Mouse (Mus musculus) left cerebral cortex, adult 8-10 months (tissue): Measurements from ENCODE around the gene Pdcd1lg2. TPM values are rescaled to one million over a fixed set of nuclear protein-coding genes. Genes with fewer than 3 reads are reported as not detected.

Source experiments
- DNase-seq, 2 experiments: peaks; one replicate each; pipeline ENCODE4 v3.0.0; 2022; ENCODE audit warnings: low spot score in 2 of 2
- total RNA-seq, 4 experiments: library from RNA; stranded (reverse); gene quantifications; 2 replicates each; pipeline ENCODE4 v1.2.4; 2022

Gene Pdcd1lg2
- total RNA-seq, 4 experiments from 2014 or later: 0.22 to 0.30 TPM; not detected in 2

DNA sequence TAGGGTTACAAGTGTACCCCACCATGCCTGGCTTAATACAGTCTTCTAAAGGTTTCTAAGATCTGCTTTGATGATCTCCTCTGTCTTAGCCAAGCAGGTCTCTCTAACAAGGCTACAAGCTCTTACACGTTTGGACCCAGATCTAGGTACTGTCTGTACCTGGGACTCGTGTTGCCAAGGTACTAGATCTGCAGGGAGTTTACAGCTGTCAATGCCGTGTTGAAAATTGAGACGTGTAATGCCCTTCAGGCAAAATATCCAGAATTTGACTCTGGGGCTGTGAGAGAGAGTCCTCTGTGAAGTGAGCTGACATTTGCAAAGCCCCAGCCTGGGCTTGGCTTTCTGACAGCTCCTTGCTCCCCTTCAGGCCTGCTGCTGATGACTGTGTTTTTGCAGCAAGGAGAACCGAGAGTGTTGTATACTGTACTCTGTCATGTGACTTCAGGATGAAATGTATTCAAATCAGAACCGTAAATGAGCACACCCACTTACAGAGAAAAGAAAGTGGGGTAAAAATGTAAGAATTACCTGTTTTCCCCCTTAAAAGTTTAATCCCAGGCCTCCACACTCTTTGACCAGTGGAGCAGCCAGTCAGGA lies 85.4 kb downstream of the Pdcd1lg2 start:
- DNase-seq: no peak

DNA sequence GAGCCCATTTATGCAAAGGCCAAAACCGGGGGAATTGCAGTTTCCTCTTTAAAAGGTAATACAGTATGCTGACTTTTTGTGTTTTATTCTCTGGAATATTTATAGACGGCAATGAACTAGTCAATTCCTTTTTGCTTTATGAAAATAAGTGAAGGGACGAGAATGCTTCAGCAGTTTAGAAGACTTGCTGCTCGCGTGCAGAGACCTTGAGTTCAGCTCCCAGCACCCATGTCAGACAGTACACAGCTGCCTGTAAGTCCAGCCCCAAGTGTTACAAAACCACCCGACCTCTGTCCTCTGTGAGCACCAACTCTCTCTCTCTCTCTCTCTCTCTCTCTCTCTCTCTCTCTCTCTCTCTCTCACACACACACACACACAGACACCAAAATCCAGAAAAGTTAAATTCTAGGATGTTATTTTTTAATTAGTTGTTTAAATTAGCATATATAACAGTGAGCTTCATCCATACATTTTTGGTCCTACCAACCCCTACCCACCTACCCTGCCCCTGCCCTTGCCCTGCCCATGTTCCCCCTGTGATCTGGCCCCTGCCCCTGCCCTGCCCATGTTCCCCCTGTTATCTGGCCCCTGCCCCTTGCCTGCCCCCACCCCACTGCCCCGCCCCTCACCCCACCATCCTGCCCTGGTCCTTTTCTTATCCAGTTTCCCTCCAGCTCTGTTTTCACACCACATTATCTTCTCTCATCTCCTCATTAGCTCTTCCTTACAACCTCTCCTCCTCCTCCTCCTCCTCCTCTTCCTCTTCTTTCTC lies 86.3 kb downstream of the Pdcd1lg2 start:
- DNase-seq: no peak

DNA sequence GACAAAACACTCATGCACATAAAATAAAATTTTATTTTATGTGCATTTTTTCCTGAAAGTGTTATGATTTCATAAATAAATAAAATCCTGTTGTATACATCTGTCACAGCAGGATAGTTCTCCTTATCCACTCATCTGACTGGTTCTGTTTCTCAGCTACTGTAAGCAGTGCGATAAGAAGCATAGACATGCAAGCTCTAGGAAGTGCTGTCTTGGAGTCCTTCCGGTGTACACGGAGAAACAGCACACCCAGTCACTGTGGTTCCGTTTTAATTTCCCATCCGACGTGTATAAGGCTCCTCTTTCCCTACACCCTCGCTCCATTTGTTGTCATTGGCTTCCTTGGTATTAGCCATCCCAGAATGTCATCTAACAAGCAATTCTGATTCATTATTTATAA lies 87.2 kb downstream of the Pdcd1lg2 start:
- no peak for DNase-seq

DNA sequence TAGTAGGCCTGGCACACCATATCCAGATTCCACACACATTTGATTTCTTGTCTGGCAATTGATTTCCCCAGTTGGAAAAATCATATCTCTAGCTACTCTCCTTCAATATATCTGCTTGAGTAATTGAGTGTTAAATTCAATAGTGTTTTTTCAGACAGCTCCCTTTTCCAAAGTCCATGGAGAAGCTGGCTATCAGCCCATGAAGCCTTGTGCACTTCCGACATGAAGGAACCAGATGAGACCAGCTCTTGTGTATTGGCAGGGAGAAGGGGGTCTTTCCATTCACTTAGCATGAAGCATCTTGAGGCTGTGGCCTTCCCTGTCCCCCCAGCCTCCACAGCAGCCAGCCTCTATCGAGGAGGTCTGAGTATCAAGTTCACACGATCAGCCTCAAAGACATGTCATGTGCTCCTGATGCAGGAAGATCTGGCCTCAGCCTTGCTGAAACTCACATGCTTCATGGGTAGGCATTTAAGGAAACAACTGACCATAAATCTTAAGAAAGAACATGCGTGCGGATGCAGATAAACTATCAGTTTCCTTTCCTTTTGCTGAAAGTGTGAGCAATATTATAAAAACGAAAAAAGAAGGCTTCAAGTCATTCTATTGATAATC lies 88.2 kb downstream of the Pdcd1lg2 start:
- no peak for DNase-seq

DNA sequence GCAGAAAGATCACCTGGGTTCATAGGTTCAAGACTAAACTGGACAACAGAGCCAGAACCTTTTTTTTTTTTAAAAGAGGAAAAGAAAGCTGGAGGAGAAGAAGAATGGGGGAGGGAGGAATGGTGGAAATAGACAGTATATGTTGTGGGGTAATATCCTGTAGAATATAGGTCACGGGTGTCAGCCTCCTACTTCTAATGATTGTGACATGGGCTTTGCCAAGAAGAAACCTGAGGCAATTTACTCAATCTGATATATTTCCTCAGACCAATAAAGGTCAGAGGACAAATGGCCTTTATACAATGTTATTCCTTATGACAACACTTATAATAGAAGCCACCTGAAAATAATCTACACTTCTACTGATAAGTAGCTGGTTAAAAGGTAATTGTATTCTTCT lies 89.6 kb downstream of the Pdcd1lg2 start:
- no peak for DNase-seq

DNA sequence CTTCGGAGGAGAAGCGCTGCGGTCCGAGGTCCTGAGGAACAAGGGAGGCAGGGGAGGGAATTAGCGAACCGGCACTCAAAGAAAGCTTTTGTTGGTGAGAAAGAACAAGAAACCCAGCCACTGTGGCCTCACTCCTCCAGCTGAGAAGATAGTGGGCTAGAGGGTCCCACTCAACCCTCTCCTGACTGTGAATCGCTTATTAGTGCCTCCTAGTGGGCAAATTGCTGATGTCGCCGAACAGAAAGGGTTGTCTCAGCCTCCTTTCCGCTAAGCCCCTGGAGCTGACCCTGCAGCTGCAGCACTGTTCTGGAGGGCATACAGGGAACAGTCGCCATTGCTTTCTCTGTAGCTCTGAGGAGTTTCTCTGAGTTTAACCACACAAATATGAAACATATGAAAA lies 90.4 kb downstream of the Pdcd1lg2 start:
- no peak for DNase-seq

DNA sequence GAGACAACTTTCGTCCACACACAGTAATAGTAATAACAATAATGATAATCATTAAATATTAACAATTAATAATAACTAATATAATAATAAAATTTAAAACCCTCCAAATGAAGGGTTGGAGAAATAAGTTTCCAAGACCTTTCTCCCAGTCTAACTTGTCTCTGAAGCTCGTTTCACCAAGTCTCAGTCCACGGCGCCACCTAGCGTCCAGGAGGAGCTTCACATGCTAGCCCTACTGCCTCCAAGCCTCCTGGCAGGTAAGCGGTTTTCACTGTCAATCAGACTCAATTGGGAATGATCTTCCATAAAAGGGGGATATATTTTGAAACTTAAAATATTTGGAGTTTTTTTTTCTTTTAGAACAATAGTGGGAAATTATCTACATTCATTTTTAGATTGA lies 90.8 kb downstream of the Pdcd1lg2 start:
- peak; percentile 51 for DNase-seq

DNA sequence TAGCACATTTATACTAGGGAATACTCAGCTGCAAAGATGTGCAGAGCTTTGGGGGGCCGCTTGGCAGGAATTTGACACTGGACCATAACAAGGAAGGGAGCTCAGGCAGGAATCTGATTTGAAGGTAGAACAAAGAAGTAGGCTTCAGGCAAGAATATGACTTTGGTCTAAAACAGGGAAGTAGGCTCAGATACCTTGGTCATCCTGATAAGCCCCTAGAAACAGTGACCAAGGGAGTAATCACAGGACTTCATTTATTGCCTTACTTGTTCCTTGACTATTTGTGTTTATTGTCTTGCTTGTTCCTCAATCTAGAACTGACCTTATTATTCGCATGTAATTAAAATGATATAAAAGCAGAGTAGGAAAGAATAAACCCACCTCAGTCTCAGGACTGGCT lies 93.4 kb downstream of the Pdcd1lg2 start:
- no peak for DNase-seq

DNA sequence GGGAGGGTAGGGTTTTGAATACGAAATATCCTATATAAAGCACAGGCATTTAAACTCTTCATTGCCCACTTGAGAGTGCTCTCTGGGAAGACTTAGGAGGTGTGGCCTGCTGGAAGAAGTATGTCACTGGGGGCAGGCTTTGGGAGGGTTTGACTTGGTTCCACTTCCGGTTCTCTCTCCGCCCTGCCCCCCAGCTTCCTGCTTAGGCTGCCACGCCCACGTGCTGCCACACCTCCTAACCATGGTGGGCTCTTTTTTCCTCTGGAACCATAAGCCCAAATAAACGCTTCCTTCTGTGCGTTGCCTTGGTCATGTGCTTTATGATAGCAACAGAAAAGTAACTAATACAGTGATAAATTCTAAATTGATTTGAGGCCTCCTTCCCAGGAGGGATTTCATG lies 94.9 kb downstream of the Pdcd1lg2 start:
- no peak for DNase-seq

DNA sequence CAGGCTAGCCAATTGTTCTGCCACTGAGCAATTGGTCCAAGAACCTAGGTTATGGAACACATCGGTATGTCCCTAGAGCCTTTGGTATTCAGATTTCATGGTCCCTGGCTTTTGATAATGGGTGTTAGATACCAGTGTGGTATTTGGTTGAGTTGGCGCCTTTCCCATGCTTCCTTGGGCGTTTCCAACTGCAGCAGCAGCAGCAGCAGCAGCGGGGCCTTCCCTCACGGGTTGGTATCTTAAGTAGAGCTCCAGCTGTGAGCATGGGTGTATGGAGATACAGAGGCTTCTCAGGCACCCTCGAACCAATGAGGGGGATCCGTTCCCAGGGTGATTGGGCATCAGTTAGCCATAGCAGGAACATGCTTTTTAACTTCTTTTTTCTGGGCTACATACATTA lies 97.5 kb downstream of the Pdcd1lg2 start:
- DNase-seq: no peak

DNA sequence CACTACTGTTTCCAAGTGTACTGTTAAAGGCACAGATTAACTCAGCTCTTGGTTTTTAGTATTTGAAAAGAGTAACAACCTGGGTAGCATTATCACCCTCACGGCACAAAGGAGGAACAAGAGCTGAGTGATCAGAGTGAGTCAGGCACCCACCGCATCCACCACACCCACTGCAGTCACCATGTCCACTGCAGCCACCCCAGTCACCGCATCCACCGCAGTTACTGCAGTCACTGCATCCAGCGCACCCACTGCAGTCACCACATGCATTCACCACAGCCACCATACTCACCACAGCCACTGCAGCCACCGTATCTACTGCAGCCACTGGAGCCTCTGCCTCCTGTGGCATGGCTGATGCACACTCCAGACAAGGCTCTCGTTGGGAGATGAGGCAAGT lies 99.1 kb downstream of the Pdcd1lg2 start:
- DNase-seq: no peak

DNA sequence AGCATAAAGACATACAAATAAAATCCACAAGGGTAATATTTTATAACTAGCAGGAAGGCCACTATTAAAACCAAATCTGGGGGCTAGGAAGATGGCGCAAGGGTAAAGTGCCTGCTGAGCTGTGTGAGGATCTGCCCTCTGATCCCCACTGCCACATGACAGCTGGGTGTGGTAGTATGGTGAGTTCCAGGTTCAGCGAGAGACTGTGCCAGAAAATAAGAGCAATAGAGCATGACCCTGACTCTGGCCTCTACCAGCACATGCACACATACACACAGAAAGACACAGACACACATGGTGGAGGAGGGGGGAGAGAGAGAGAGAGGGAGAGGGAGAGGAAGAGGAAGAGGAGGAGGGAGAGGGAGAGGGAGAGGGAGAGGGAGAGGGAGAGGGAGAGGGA lies 101.1 kb downstream of the Pdcd1lg2 start:
- no peak for DNase-seq

DNA sequence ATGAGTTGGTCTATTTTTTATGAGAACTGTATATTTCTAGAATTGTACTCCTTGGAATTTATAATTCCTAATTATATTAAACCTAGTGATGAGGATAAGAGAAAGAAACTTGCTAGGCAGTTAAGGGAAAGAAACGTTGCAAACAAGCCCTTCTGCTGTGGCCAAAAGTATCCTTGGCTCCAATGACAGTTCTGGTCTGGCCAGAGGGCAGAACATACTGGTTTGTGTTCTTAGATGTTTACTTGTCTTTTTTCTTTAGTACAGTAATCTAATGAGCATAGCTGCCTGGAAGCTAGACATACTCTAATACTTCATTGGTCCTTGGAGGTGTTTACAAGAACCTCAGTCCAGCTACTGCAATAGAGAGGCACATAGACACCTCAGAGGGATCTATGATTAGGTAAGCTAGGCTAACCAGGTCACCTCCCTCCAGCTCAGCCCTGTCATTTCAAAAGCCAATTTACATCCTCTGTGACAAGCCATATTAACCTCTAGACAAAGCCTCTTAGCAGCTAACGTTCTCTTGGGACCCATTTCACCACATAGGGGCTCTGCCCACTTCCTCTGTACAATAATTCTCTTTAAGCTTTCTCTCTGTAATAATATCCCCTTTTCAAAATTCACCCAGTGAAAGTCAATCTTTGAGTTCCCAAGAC lies 102.5 kb downstream of the Pdcd1lg2 start:
- DNase-seq: no peak

DNA sequence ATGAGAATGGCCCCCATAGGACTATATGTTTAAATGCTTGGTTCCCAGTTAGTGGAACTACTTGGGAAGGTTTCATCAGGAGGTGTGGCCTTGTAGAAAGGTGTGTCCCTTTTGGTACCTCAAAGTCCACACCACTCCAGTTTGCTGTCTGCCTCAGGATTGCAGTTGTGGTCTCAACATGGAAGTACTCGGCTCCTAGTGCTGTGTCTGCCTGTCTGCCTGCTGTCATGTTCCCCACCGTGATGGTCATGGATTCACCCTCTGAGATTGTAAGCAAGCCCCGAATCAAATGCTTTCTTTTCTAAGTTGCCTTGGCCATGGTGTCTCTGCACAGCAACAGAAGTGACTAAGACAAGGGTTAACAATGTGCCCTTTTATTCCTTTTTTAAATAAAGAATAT lies 103.4 kb downstream of the Pdcd1lg2 start:
- DNase-seq: no peak

DNA sequence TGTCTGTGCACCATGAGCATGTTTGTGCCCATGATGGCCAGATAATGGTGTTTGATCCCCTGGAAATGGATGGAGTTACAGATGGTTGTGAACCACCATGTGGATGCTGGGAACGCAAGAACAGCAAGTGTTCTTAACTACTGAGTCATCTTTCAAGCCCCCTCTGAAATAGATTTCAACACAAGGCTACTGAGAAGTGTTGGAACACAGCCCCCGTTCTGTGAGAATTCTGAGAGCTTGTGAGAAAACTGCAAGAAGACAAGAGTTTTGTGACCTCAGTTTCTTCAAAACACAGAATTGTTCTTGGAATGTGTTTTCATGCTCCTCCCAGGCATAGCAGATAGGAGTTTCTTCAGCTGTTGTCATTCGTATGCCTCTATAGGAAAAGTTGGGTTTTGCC lies 104.7 kb downstream of the Pdcd1lg2 start:
- DNase-seq: no peak

DNA sequence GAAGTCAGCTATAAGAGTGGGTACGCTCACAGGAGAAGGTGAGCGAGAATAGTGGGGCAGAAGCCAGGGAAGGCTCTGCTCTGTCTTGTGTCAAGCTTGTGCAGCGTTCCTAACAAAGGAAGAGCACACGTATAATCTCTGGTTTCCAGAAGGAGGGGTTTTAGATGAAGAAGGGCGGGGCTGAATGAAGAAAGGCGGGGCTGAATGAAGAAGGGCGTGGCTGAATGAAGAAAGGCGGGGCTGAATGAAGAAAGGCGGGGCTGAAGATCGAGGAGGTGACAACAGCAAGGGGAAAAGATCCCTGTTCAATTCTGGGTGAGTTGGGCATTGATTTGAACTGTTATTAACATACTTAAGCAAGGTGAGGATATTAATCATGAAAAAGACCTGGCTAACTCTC lies 105.3 kb downstream of the Pdcd1lg2 start:
- no peak for DNase-seq

DNA sequence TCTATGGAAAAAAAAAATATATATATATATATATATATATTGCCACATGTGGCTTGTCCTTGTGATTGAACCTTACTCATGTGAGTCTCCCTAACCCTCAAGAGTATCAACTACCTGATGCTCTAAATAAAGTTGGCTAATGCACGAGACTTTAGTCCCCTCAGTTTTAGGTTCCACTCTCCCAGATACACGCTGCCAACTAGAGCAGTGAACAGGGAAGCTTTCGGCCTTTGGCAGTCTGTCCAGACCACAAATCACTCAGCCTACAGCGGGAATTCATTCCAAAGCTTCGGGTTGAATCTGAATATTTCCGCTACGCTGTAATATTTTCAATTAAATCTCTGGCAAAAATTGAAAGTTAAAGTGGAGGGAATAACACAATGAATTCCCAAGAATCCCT lies 107.7 kb downstream of the Pdcd1lg2 start:
- no peak for DNase-seq

DNA sequence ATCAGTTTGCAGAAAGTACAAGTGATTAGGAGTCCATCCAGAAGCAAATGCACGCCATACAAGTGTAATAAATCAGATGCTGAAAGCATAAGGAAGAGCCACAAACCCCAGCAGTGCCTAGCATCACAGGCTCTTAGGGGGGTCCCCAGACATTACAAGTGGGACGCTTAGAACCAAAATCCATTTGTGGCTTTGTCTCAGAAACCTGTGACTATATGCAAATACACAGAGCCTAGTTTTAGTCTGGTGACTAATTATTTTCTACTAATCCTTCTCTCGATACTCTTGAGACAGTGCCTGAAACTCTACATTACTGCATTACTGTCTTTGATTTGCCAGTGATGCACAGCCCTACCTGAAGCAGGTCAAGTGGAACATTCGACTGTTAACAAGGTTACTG lies 108.2 kb downstream of the Pdcd1lg2 start:
- DNase-seq: no peak
